Mouse (Mus musculus): ENCODE measurements around the gene Inhbc. TPM values are rescaled to one million over a fixed set of nuclear protein-coding genes. Genes with fewer than 3 reads are reported as not detected.
A peak's percentile ranks its signal among the peaks of the same experiment; 100 is the strongest.

Gene Inhbc
- not detected in 2 replicates for polyA plus RNA-seq (2014; fragmentation: Nextera tagmentation; extraction: Ambion mirVana)

- DNase-seq (ENCODE audit: low spot score), result no peak
- H3K4me2 ChIP-seq (replicated peaks), result no peak within 1 kb of the TSS
- H3K27me3 ChIP-seq (ENCODE audit: control insufficient read depth, insufficient read depth, low read length), result no peaks in the 10 kb centered on the region
- 77% methylated on average over 22 of the region's 22 CpGs for WGBS
- no peak for ATAC-seq (ENCODE audit: low FRiP score)
- H3K4me3 ChIP-seq (replicated peaks; ENCODE audit: low read length), result no peak within 1 kb of the TSS
- no peaks in the 10 kb centered on the region for H3K9me3 ChIP-seq (ENCODE audit: control insufficient read depth, low read length)
- no peaks in the 10 kb centered on the region for H3K4me1 ChIP-seq (replicated peaks; ENCODE audit: control insufficient read depth, insufficient read depth, low read length)
- no peaks in the 10 kb centered on the region for H3K36me3 ChIP-seq (replicated peaks; ENCODE audit: control insufficient read depth, insufficient read depth)
- no peak within 1 kb of the TSS for H3K27ac ChIP-seq
- H3K9ac ChIP-seq, result no peak within 1 kb of the TSS
Observed at GRCm38 (mm10) chr10:127369834-127370820, at the start of gene Inhbc. Gene Inhbc, minus strand, starts transcription at chr10:127370431.

GRCm38 (mm10) chr10:127414141-127414540 is 43.9 kb upstream of the Inhbc start:
- H3K9me3 ChIP-seq (ENCODE audit: control insufficient read depth, low read length), result no peaks in the 10 kb centered on the region
- H3K27me3 ChIP-seq (ENCODE audit: control insufficient read depth, insufficient read depth, low read length), result no peaks in the 10 kb centered on the region
- H3K4me3 ChIP-seq (replicated peaks; ENCODE audit: low read length), result no peak overlapping the region
- no peaks in the 10 kb centered on the region for H3K36me3 ChIP-seq (replicated peaks; ENCODE audit: control insufficient read depth, insufficient read depth)
- no peak overlapping the region for H3K4me2 ChIP-seq (replicated peaks)
- H3K4me1 ChIP-seq (replicated peaks; ENCODE audit: control insufficient read depth, insufficient read depth, low read length), result no peaks in the 10 kb centered on the region
- H3K9ac ChIP-seq, result no peak overlapping the region
- no peak overlapping the region for H3K27ac ChIP-seq
- WGBS, result 64% methylated on average over 3 of the region's 3 CpGs
- DNase-seq (ENCODE audit: low spot score) (no peak), ATAC-seq (ENCODE audit: low FRiP score) (no peak)

- WGBS, result 78% methylated on average over 1 of the region's 1 CpGs
- no peak overlapping the region for H3K4me2 ChIP-seq (replicated peaks)
- H3K9me3 ChIP-seq (ENCODE audit: control insufficient read depth, low read length), result no peaks in the 10 kb centered on the region
- H3K27me3 ChIP-seq (ENCODE audit: control insufficient read depth, insufficient read depth, low read length), result no peaks in the 10 kb centered on the region
- no peaks in the 10 kb centered on the region for H3K4me1 ChIP-seq (replicated peaks; ENCODE audit: control insufficient read depth, insufficient read depth, low read length)
- H3K36me3 ChIP-seq (replicated peaks; ENCODE audit: control insufficient read depth, insufficient read depth), result no peaks in the 10 kb centered on the region
- H3K27ac ChIP-seq, result no peak overlapping the region
- no peak overlapping the region for H3K9ac ChIP-seq
- no peak for ATAC-seq (ENCODE audit: low FRiP score)
- H3K4me3 ChIP-seq (replicated peaks; ENCODE audit: low read length), result no peak overlapping the region
- no peak for DNase-seq (ENCODE audit: low spot score)
Observed at GRCm38 (mm10) chr10:127413585-127413984, 43.4 kb upstream of the Inhbc start.

GRCm38 (mm10) chr10:127412776-127413175 is 42.5 kb upstream of the Inhbc start:
- Histone ChIP-seq H3K27me3 (ENCODE audit: control insufficient read depth, insufficient read depth, low read length) (no peaks in the 10 kb centered on the region), H3K27ac (no peak overlapping the region), H3K4me2 (replicated peaks) (no peak overlapping the region), H3K36me3 (replicated peaks; ENCODE audit: control insufficient read depth, insufficient read depth) (no peaks in the 10 kb centered on the region), H3K9me3 (ENCODE audit: control insufficient read depth, low read length) (no peaks in the 10 kb centered on the region), H3K4me1 (replicated peaks; ENCODE audit: control insufficient read depth, insufficient read depth, low read length) (no peaks in the 10 kb centered on the region), H3K4me3 (replicated peaks; ENCODE audit: low read length) (no peak overlapping the region), H3K9ac (no peak overlapping the region)
- WGBS, result 75% methylated on average over 2 of the region's 2 CpGs
- no peak for ATAC-seq (ENCODE audit: low FRiP score)
- DNase-seq (ENCODE audit: low spot score), result no peak

GRCm38 (mm10) chr10:127412101-127412500 is 41.9 kb upstream of the Inhbc start:
- no peak overlapping the region for H3K4me2 ChIP-seq (replicated peaks)
- H3K9ac ChIP-seq, result no peak overlapping the region
- no peaks in the 10 kb centered on the region for H3K27me3 ChIP-seq (ENCODE audit: control insufficient read depth, insufficient read depth, low read length)
- WGBS, result 35% methylated on average over 5 of the region's 5 CpGs
- no peaks in the 10 kb centered on the region for H3K9me3 ChIP-seq (ENCODE audit: control insufficient read depth, low read length)
- H3K36me3 ChIP-seq (replicated peaks; ENCODE audit: control insufficient read depth, insufficient read depth), result no peaks in the 10 kb centered on the region
- H3K4me1 ChIP-seq (replicated peaks; ENCODE audit: control insufficient read depth, insufficient read depth, low read length), result no peaks in the 10 kb centered on the region
- DNase-seq (ENCODE audit: low spot score) (no peak), ATAC-seq (ENCODE audit: low FRiP score) (no peak)
- no peak overlapping the region for H3K27ac ChIP-seq
- no peak overlapping the region for H3K4me3 ChIP-seq (replicated peaks; ENCODE audit: low read length)

GRCm38 (mm10) chr10:127407391-127407790 is 37.2 kb upstream of the Inhbc start:
- Histone ChIP-seq H3K27me3 (ENCODE audit: control insufficient read depth, insufficient read depth, low read length) (no peaks in the 10 kb centered on the region), H3K4me2 (replicated peaks) (no peak overlapping the region), H3K36me3 (replicated peaks; ENCODE audit: control insufficient read depth, insufficient read depth) (peaks cover 13% of the 10 kb centered on the region; the same call in 1 of the 2 replicates), H3K9ac (no peak overlapping the region), H3K4me1 (replicated peaks; ENCODE audit: control insufficient read depth, insufficient read depth, low read length) (no peaks in the 10 kb centered on the region), H3K27ac (no peak overlapping the region), H3K9me3 (ENCODE audit: control insufficient read depth, low read length) (no peaks in the 10 kb centered on the region), H3K4me3 (replicated peaks; ENCODE audit: low read length) (no peak overlapping the region)
- ATAC-seq (ENCODE audit: low FRiP score) (no peak), DNase-seq (ENCODE audit: low spot score) (no peak)
- WGBS, result 60% methylated on average over 4 of the region's 4 CpGs

GRCm38 (mm10) chr10:127404701-127405100 is 34.5 kb upstream of the Inhbc start:
- 97% methylated on average over 3 of the region's 3 CpGs for WGBS
- Histone ChIP-seq H3K4me1 (replicated peaks; ENCODE audit: control insufficient read depth, insufficient read depth, low read length) (no peaks in the 10 kb centered on the region), H3K9me3 (ENCODE audit: control insufficient read depth, low read length) (no peaks in the 10 kb centered on the region), H3K27me3 (ENCODE audit: control insufficient read depth, insufficient read depth, low read length) (no peaks in the 10 kb centered on the region), H3K9ac (no peak overlapping the region), H3K36me3 (replicated peaks; ENCODE audit: control insufficient read depth, insufficient read depth) (peaks cover 35% of the 10 kb centered on the region), H3K27ac (no peak overlapping the region), H3K4me3 (replicated peaks; ENCODE audit: low read length) (no peak overlapping the region), H3K4me2 (replicated peaks) (no peak overlapping the region)
- ATAC-seq (ENCODE audit: low FRiP score), result no peak
- no peak for DNase-seq (ENCODE audit: low spot score)

GRCm38 (mm10) chr10:127391774-127392173 is 21.5 kb upstream of the Inhbc start:
- no peak for ATAC-seq (ENCODE audit: low FRiP score)
- no peak overlapping the region for H3K9ac ChIP-seq
- H3K27ac ChIP-seq, result no peak overlapping the region
- no peak overlapping the region for H3K4me2 ChIP-seq (replicated peaks)
- no peak overlapping the region for H3K4me3 ChIP-seq (replicated peaks; ENCODE audit: low read length)
- peaks cover 16% of the 10 kb centered on the region for H3K36me3 ChIP-seq (replicated peaks; ENCODE audit: control insufficient read depth, insufficient read depth)
- 89% methylated on average over 6 of the region's 6 CpGs for WGBS
- no peak for DNase-seq (ENCODE audit: low spot score)
- H3K27me3 ChIP-seq (ENCODE audit: control insufficient read depth, insufficient read depth, low read length), result no peaks in the 10 kb centered on the region
- no peaks in the 10 kb centered on the region for H3K4me1 ChIP-seq (replicated peaks; ENCODE audit: control insufficient read depth, insufficient read depth, low read length)
- H3K9me3 ChIP-seq (ENCODE audit: control insufficient read depth, low read length), result no peaks in the 10 kb centered on the region

GRCm38 (mm10) chr10:127381743-127382134 is 11.5 kb upstream of the Inhbc start:
- WGBS, result 67% methylated on average over 2 of the region's 2 CpGs
- Histone ChIP-seq H3K27ac (peak overlapping the region; percentile 93; the same call in 1 of the 2 replicates), H3K4me2 (replicated peaks) (peak overlapping the region; percentile 75), H3K27me3 (ENCODE audit: control insufficient read depth, insufficient read depth, low read length) (no peaks in the 10 kb centered on the region), H3K9me3 (ENCODE audit: control insufficient read depth, low read length) (no peaks in the 10 kb centered on the region), H3K4me1 (replicated peaks; ENCODE audit: control insufficient read depth, insufficient read depth, low read length) (peaks cover 10% of the 10 kb centered on the region; the same call in 1 of the 2 replicates), H3K9ac (peak overlapping the region; percentile 93), H3K4me3 (replicated peaks; ENCODE audit: low read length) (peak overlapping the region; percentile 64), H3K36me3 (replicated peaks; ENCODE audit: control insufficient read depth, insufficient read depth) (no peaks in the 10 kb centered on the region)
- DNase-seq (ENCODE audit: low spot score), result no peak
- no peak for ATAC-seq (ENCODE audit: low FRiP score)
